Mouse (Mus musculus) heart, postnatal 0 days (tissue): Measurements from ENCODE around the gene Timm10b.

Experiments
- CTCF ChIP-seq: IDR thresholded peaks from 2 replicates; pipeline ENCODE4 v1.5.1; 2016; ENCODE audit warnings: antibody characterized with exemption, control low read depth, low read depth
- EP300 ChIP-seq: IDR thresholded peaks from 2 replicates; pipeline ENCODE4 v1.6.1; 2016; ENCODE audit warnings: antibody characterized with exemption, low read depth

GRCm38 (mm10) chr7:105685541-105686197 lies 45.8 kb downstream of the Timm10b start:
- TF ChIP-seq CTCF, result no peak
- no peak for TF ChIP-seq EP300
